Mouse (Mus musculus): ENCODE data around the gene Afg3l1.
"Not testable (repeated sequence)": the region's sequence is repeated elsewhere in the genome, so short reads cannot be mapped to it uniquely, and the experiment has no call there.

DNA sequence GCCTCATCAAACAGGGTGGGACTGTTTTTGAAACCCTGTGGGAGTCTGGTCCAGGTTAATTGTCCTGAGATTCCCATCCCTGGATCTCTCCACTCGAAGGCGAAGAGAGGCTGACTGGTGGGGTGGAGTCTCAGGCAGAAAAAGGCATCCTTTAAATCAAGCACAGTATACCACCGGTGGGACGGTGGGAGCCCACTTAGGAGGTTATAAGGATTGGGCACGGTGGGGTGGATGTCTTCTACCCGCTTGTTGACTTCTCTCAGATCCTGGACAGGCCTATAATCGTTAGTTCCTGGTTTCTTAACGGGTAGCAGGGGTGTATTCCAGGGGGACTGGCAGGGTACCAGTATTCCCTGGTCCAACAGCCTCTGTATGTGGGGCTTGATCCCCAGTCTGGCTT, 46.8 kb upstream of the Afg3l1 start:
- TF ChIP-seq CTCF, POLR2A (IDR thresholded peaks at IDR 0.05; ENCODE audit: extremely low read depth, insufficient read depth, low read length): not testable (repeated sequence)
